Mouse (Mus musculus): ENCODE data around the gene 4930469K13Rik. TPM values are rescaled to one million over a fixed set of nuclear protein-coding genes. Genes with fewer than 3 reads are reported as not detected.

The 4930469K13Rik gene
- polyA plus RNA-seq, 1 experiment = 22.3 TPM

DNA sequence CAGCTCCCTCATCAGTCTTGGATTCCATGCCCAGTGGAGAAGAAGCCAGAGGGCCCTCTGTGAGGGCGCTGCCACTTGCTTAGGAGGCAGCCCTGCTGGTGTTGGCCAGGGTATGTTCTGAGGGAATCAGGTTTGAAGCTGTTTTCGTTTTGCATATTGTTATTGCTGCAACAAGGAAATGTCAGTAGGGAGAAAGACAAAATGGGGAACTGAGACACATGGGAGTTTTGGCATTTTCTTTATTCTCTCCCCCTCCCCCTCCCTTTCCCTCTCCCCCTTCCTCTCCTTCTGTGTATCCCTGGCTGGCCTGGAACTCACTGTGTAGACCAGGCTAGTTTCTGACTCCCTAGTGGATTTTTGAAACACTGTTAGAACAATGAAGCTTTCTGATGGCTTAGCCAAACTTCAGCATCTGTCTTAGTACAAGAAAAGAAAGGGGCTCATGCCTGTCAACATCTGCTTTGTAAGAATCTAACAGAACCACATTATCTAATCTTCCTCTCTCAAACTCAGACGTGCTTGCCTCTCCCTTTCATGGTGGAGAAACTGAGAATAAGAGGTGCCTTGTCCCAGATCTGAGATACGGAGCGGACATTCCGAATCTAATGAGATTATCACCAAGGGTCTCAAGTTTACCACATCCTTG is 86.2 kb downstream of the 4930469K13Rik start:
- no peaks in the 10 kb centered on the region for H3K36me3 ChIP-seq (ENCODE audit: control insufficient read depth, insufficient read depth, low read length)
- H3K4me3 ChIP-seq (ENCODE audit: control insufficient read depth, low read depth, low read length) = no peak overlapping the region
- H3K27ac ChIP-seq (ENCODE audit: control insufficient read depth, insufficient read depth, low read depth, low read length) = no peak overlapping the region; the same call in 1 of the 2 replicates
- no peaks in the 10 kb centered on the region; the same call in none of the 2 replicates for H3K4me1 ChIP-seq (ENCODE audit: control insufficient read depth, insufficient read depth, low read length)
- no peaks in the 10 kb centered on the region for H3K27me3 ChIP-seq (ENCODE audit: control insufficient read depth, insufficient read depth, low read length)
- TF ChIP-seq CTCF (IDR thresholded peaks at IDR 0.05; ENCODE audit: control insufficient read depth, insufficient read depth, insufficient replicate concordance, low read depth, low read length) (no peak), POLR2A (IDR thresholded peaks at IDR 0.05; ENCODE audit: control insufficient read depth, low read depth, low read length) (no peak)

DNA sequence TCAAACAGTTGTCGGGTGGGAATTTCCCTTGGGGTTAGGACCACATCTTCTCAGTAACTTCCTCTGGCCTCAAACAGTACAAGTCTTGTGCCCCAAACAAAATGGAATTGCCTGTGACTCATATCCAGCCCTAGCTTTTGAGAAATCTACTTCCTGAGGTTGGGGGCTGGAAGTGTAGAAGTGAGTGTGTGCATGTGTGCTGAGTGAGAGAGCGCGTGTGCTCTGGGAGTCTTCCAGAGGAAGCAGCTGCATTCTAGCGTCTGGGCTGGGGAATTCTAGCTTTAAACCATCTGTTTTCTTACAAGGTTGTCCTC is 87.5 kb downstream of the 4930469K13Rik start:
- Histone ChIP-seq H3K27ac (ENCODE audit: control insufficient read depth, insufficient read depth, low read depth, low read length) (no peak overlapping the region), H3K4me3 (ENCODE audit: control insufficient read depth, low read depth, low read length) (no peak overlapping the region), H3K4me1 (ENCODE audit: control insufficient read depth, insufficient read depth, low read length) (no peaks in the 10 kb centered on the region; the same call in none of the 2 replicates), H3K36me3 (ENCODE audit: control insufficient read depth, insufficient read depth, low read length) (no peaks in the 10 kb centered on the region), H3K27me3 (ENCODE audit: control insufficient read depth, insufficient read depth, low read length) (no peaks in the 10 kb centered on the region)
- TF ChIP-seq POLR2A (IDR thresholded peaks at IDR 0.05; ENCODE audit: control insufficient read depth, low read depth, low read length) = no peak
- no peak for TF ChIP-seq CTCF (IDR thresholded peaks at IDR 0.05; ENCODE audit: control insufficient read depth, insufficient read depth, insufficient replicate concordance, low read depth, low read length)

DNA sequence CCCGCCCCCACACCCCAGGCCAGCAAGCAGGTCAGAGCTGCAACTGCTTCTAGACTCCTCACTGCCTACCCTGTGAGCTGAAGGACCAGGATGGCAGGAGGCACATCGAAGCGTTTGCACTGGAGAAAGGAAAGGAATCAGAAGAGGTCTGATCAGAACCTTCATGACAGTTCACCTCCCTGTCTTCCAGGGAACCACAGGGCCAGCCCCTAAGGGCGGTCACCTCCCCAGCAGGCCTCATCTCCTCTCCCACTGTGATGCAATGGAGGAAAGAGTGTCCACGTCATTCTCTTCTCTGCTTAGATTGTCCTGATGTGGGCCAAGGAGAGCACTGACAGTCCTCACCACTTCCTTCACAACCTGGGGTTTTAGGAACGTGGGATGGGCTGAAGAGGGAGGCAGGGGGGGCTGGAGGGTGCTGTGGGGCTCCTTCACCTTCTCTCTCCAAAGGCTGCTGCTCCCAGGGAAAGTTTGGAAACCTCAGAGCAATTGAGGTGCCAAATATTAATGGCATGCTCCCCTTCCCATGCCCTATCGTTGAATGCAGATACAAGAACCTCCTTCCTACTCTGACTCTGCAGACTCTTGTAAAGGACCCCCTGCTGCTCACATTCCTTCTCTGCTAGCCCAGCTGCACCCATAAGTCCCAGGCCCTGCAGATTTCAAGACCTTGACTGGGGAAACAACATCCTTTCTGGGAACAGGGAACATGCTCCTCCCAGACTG is 88.1 kb downstream of the 4930469K13Rik start:
- no peaks in the 10 kb centered on the region for H3K36me3 ChIP-seq (ENCODE audit: control insufficient read depth, insufficient read depth, low read length)
- no peaks in the 10 kb centered on the region; the same call in none of the 2 replicates for H3K4me1 ChIP-seq (ENCODE audit: control insufficient read depth, insufficient read depth, low read length)
- H3K27me3 ChIP-seq (ENCODE audit: control insufficient read depth, insufficient read depth, low read length) = no peaks in the 10 kb centered on the region
- H3K4me3 ChIP-seq (ENCODE audit: control insufficient read depth, low read depth, low read length) = no peak overlapping the region
- H3K27ac ChIP-seq (ENCODE audit: control insufficient read depth, insufficient read depth, low read depth, low read length) = no peak overlapping the region
- TF ChIP-seq CTCF (IDR thresholded peaks at IDR 0.05; ENCODE audit: control insufficient read depth, insufficient read depth, insufficient replicate concordance, low read depth, low read length) (no peak), POLR2A (IDR thresholded peaks at IDR 0.05; ENCODE audit: control insufficient read depth, low read depth, low read length) (no peak)

DNA sequence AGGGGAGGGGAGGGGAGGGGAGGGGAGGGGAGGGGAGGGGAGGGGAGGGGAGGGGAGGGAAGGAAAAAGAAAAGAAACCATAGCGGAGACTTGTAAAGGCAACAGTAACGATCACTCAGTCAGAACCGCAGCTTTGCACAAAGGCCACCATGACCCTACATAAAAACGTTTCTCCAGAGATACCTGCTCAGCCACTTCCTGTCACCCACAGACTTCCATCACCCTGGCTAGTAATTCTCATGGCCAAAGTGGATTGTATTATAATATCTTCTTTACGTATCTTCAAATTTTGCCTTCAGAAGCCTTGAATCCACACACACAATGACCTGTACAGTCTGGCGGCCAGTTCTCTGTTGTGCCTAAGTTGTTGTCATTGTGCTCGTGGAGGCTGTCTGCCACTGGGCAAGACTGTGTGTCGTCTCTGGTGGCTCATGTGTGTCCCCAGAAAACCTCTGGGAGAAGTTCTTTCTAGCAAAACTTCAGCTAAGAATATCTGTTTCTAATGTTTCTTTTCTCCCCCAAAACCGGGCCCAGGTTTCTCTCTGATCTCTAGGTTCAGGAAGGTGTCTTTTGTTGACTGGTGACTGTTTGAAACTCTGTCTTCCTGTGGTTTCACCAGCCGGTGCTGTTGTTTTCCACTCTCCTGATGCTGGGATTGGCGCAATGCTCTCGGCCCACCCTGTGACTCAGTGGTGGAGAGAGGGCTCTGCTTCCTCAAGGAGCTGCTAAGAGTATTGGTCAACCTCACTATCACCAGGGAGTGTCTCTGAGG is 88.9 kb downstream of the 4930469K13Rik start:
- no peaks in the 10 kb centered on the region for H3K27me3 ChIP-seq (ENCODE audit: control insufficient read depth, insufficient read depth, low read length)
- H3K4me3 ChIP-seq (ENCODE audit: control insufficient read depth, low read depth, low read length) = no peak overlapping the region
- TF ChIP-seq POLR2A (IDR thresholded peaks at IDR 0.05; ENCODE audit: control insufficient read depth, low read depth, low read length) (no peak), CTCF (IDR thresholded peaks at IDR 0.05; ENCODE audit: control insufficient read depth, insufficient read depth, insufficient replicate concordance, low read depth, low read length) (no peak)
- H3K4me1 ChIP-seq (ENCODE audit: control insufficient read depth, insufficient read depth, low read length) = no peaks in the 10 kb centered on the region; the same call in none of the 2 replicates
- H3K36me3 ChIP-seq (ENCODE audit: control insufficient read depth, insufficient read depth, low read length) = no peaks in the 10 kb centered on the region
- no peak overlapping the region for H3K27ac ChIP-seq (ENCODE audit: control insufficient read depth, insufficient read depth, low read depth, low read length)

DNA sequence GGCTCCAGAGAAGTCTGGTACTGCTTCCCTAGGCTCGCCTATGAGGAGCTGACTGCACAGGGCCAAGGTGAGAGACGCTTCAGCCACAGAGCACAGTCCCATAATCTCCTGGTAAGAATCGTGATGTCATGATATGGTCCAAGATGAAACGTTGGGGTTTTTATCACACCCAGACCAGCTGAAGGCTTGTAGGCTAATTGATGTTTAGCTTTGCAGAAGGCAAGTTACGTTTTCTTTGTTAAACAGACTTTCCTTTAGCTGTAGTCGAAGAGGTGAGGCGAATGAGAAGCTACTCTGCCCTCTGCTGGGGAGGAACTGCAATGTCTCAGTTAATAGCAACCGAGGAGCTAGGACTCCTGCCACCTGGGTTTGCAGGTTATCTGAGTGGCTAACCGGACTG is 89.7 kb downstream of the 4930469K13Rik start:
- Histone ChIP-seq H3K4me3 (ENCODE audit: control insufficient read depth, low read depth, low read length) (peak overlapping the region; percentile 26; the same call in 1 of the 2 replicates), H3K4me1 (ENCODE audit: control insufficient read depth, insufficient read depth, low read length) (no peaks in the 10 kb centered on the region; the same call in none of the 2 replicates), H3K36me3 (ENCODE audit: control insufficient read depth, insufficient read depth, low read length) (no peaks in the 10 kb centered on the region), H3K27me3 (ENCODE audit: control insufficient read depth, insufficient read depth, low read length) (no peaks in the 10 kb centered on the region), H3K27ac (ENCODE audit: control insufficient read depth, insufficient read depth, low read depth, low read length) (no peak overlapping the region)
- TF ChIP-seq CTCF (IDR thresholded peaks at IDR 0.05; ENCODE audit: control insufficient read depth, insufficient read depth, insufficient replicate concordance, low read depth, low read length) = peak; percentile 50; the same call in 1 of the 2 replicates
- no peak for TF ChIP-seq POLR2A (IDR thresholded peaks at IDR 0.05; ENCODE audit: control insufficient read depth, low read depth, low read length)

DNA sequence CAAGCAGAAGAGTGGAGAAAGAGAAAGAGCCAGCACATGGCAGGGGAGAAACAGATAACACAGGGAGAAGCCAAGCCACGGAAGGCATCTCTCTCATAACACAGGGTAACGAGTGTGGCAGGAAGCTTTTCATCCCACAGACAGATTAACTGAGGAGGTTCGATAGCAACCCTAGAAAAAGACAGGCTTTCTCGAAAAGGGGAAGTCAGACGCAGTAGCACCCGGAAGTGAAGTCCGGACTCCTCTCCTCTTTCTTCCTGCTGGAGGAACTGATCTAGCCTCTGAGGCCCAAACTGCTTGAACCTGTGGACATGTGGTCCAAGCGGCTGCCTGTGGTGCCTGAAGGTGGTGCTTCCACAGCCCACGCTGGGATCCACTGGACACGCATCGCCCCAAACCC is 90.1 kb downstream of the 4930469K13Rik start:
- no peaks in the 10 kb centered on the region; the same call in none of the 2 replicates for H3K4me1 ChIP-seq (ENCODE audit: control insufficient read depth, insufficient read depth, low read length)
- no peaks in the 10 kb centered on the region for H3K36me3 ChIP-seq (ENCODE audit: control insufficient read depth, insufficient read depth, low read length)
- peak overlapping the region; percentile 26 for H3K4me3 ChIP-seq (ENCODE audit: control insufficient read depth, low read depth, low read length)
- TF ChIP-seq POLR2A (IDR thresholded peaks at IDR 0.05; ENCODE audit: control insufficient read depth, low read depth, low read length) = no peak
- no peak overlapping the region for H3K27ac ChIP-seq (ENCODE audit: control insufficient read depth, insufficient read depth, low read depth, low read length)
- H3K27me3 ChIP-seq (ENCODE audit: control insufficient read depth, insufficient read depth, low read length) = no peaks in the 10 kb centered on the region

DNA sequence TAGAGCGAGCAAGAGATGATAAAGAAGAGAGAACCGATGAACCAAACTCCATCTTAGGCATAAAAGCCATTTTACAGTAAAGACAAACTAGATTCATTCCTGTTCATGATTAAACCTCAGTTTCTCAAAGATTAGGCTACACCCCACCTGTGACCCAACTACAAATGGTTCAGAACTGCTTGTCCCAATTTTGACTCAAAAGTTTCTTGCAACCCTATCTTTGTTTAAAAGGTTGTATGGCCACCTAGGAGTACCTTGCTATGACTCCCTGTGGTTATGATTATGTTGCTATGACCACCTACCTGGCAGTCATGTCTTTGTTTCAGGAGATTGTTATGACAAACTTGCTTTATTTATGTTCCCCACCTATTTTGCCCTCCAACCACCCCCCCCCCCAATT is 90.7 kb downstream of the 4930469K13Rik start:
- H3K27me3 ChIP-seq (ENCODE audit: control insufficient read depth, insufficient read depth, low read length) = no peaks in the 10 kb centered on the region
- TF ChIP-seq POLR2A (IDR thresholded peaks at IDR 0.05; ENCODE audit: control insufficient read depth, low read depth, low read length) = no peak
- no peak for TF ChIP-seq CTCF (IDR thresholded peaks at IDR 0.05; ENCODE audit: control insufficient read depth, insufficient read depth, insufficient replicate concordance, low read depth, low read length)
- H3K36me3 ChIP-seq (ENCODE audit: control insufficient read depth, insufficient read depth, low read length) = no peaks in the 10 kb centered on the region
- no peak overlapping the region for H3K4me3 ChIP-seq (ENCODE audit: control insufficient read depth, low read depth, low read length)
- no peaks in the 10 kb centered on the region; the same call in none of the 2 replicates for H3K4me1 ChIP-seq (ENCODE audit: control insufficient read depth, insufficient read depth, low read length)
- H3K27ac ChIP-seq (ENCODE audit: control insufficient read depth, insufficient read depth, low read depth, low read length) = no peak overlapping the region
